Mouse (Mus musculus) MEL (cell line): ENCODE results near the gene Flad1.

Experiments
- GABPA ChIP-seq: IDR thresholded peaks from 2 replicates; pipeline ENCODE4 v1.6.1; 2012; ENCODE audit warnings: low read depth, mild to moderate bottlenecking, inconsistent platforms, low read length, improper control_type of control experiment, moderate library complexity
- SIN3A ChIP-seq: IDR thresholded peaks from 2 replicates; pipeline ENCODE4 v1.6.1; 2012; ENCODE audit warnings: low read length, improper control_type of control experiment, inconsistent platforms

GRCm38 (mm10) chr3:89432606-89433005, 20.9 kb upstream of the Flad1 start:
- TF ChIP-seq GABPA (no peak), SIN3A (no peak)
